Mouse (Mus musculus) thymus, postnatal 10 days (tissue): Measurements from ENCODE around the gene Uhrf1.
"Not testable (repeated sequence)": the region's sequence is repeated elsewhere in the genome, so short reads cannot be mapped to it uniquely, and the experiment has no call there.

Source experiments
- DNase-seq, 2 experiments: peaks; one replicate each; pipeline ENCODE4 v3.0.0; 2021; ENCODE audit warnings: low spot score in 2 of 2

Uhrf1 gene

GRCm38 (mm10) chr17:56303160-56303846, at the start of gene Uhrf1:
TSS of gene Uhrf1 (plus strand) at chr17:56303321.
- peak; percentile 78 to 84 for DNase-seq

GRCm38 (mm10) chr17:56254695-56255094, 48.4 kb upstream of the Uhrf1 start:
- no peak for DNase-seq

GRCm38 (mm10) chr17:56255429-56255828, 47.7 kb upstream of the Uhrf1 start:
- DNase-seq: peak; percentile 44 to 55

- DNase-seq: peak; percentile 96 to 100
These were observed 47.3 kb upstream of the Uhrf1 start for GRCm38 (mm10) chr17:56255863-56256238.

GRCm38 (mm10) chr17:56256239-56256881, 46.8 kb upstream of the Uhrf1 start, which contains the start of gene Fem1a:
TSS of gene Fem1a (plus strand) at chr17:56256810.
- DNase-seq: peak; percentile 93

GRCm38 (mm10) chr17:56257181-56257894, 45.8 kb upstream of the Uhrf1 start:
- DNase-seq: no peak

GRCm38 (mm10) chr17:56258269-56258668, 44.9 kb upstream of the Uhrf1 start:
- not testable (repeated sequence) for DNase-seq

- not testable (repeated sequence) for DNase-seq
These were observed 44.3 kb upstream of the Uhrf1 start for GRCm38 (mm10) chr17:56258812-56259211.

- DNase-seq: no peak
These were observed 43.7 kb upstream of the Uhrf1 start for GRCm38 (mm10) chr17:56259301-56260037.

GRCm38 (mm10) chr17:56261166-56261565, 42.0 kb upstream of the Uhrf1 start:
- DNase-seq: no peak

GRCm38 (mm10) chr17:56262645-56263094, 40.5 kb upstream of the Uhrf1 start:
- no peak for DNase-seq

GRCm38 (mm10) chr17:56264020-56264419, 39.1 kb upstream of the Uhrf1 start:
- peak; percentile 67 to 84 for DNase-seq

- no peak for DNase-seq
These were observed 38.1 kb upstream of the Uhrf1 start for GRCm38 (mm10) chr17:56265011-56265410.

- DNase-seq: no peak
These were observed 37.3 kb upstream of the Uhrf1 start for GRCm38 (mm10) chr17:56265869-56266268.

- no peak for DNase-seq
These were observed 36.9 kb upstream of the Uhrf1 start for GRCm38 (mm10) chr17:56266271-56266670.

- peak; percentile 57 to 63 for DNase-seq
These were observed 33.9 kb upstream of the Uhrf1 start for GRCm38 (mm10) chr17:56269153-56269630.

- no peak for DNase-seq
These were observed 33.4 kb upstream of the Uhrf1 start for GRCm38 (mm10) chr17:56269741-56270140.

GRCm38 (mm10) chr17:56271609-56272253, 31.4 kb upstream of the Uhrf1 start:
- no peak for DNase-seq

- DNase-seq: no peak
These were observed 30.5 kb upstream of the Uhrf1 start for GRCm38 (mm10) chr17:56272644-56273043.

GRCm38 (mm10) chr17:56273482-56273881, 29.6 kb upstream of the Uhrf1 start:
- no peak for DNase-seq

- no peak for DNase-seq
These were observed 29.1 kb upstream of the Uhrf1 start for GRCm38 (mm10) chr17:56273986-56274385.
